Mouse (Mus musculus): ENCODE measurements at regions not wholly inside any gene's neighbourhood (a gene's known extent, or its start where the extent isn't known, plus 50 kb on each side); places are given as distances from the start of the nearest gene placed in this dataset.
A peak's percentile ranks its signal among the peaks of the same experiment; 100 is the strongest.
"Not testable (repeated sequence)": the region's sequence is repeated elsewhere in the genome, so short reads cannot be mapped to it uniquely, and the experiment has no call there.

DNA sequence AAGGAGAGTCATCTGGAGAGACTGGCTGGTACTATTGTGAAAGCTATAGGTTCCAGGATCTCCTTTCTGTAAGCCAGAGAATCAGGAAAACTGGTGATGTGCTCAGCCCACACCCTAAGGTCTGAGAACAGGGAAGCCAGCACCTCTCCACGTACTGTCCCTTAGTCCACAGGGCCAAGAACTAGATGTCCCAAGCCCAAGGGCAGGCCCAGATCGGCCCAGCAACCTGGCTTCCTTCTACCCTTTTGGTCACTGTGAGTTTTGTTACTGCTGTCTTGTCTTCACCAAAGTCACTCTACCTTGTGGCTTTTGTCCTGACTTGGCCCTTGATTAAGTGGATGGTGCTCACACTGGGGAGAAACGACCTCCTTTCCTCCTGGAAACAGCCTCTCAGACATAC lies 107.8 kb upstream of the Spata13 start:
- no peak for DNase-seq

DNA sequence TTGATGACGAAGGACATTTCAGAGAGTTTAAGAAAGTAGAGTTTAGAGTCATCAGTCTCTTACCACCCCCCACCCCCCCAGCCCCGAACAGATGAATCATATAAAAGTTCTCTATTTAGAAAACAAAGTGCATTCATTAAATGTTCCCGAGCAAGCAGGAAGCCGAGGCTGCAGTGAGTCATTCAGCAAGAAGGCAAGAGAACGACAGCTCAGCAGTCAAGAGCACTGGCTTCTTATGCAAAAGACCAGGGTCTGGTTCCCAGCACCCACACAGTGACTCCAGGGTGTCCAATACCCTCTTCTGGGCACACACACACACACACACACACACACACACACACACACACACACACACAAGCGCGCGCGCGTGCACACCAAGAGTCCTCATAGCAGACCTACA lies 107.0 kb upstream of the Spata13 start:
- DNase-seq: peak; percentile 30

DNA sequence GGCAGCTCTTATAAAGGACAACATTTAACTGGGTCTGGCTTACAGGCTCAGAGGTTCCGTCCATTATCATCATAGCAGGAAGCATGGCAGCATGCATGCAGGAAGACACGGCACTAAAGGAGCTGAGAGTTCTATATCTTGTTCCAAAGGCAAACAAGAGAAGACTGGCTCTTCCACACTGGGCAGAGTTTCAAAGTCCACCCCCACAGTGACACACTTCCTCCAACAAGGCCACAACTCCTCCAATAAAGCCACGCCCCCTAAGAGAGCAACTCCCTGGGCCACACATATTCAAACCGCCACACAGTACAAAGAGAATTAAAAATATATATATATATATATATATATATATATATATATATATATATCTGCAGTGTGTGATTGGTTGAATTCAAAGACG lies 105.8 kb upstream of the Spata13 start:
- peak; percentile 42 for DNase-seq

DNA sequence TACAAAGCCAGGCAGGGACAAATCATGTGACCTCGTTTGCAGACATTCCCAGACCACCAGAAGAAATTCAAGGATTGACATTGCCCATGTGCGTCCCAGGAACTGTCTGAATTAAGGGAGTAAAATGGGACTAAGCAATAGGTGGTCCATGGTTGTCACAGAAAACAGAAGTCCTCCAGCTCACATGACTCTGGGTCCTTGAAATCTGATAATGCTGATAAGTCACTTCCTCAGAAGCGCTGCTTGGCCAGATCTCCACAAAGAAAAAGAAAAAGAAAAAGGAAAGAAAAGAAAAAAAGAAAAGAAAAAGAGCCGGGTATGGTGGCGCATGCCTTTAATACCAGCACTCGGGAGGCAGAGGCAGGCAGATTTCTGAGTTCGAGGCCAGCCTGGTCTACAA lies 105.3 kb upstream of the Spata13 start:
- DNase-seq: no peak

DNA sequence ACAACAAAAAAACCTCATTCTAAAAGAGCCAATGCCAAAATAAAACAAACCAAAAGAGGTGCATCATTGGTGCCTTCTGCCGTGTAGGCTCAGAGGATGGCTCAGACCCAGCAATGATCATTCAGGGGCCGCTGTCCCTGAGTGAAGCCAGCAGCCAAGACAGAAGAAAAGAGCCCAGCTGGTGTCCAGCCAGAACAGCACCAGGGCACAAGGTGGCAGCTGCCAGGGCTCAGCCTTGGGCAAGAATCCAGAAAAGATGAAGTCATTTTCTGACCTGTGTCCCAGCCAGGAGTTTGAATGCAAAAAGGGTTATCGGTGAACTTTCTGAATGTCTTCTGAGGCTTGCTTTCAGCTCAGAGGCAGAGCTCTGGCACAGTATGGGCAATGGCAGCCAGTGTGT lies 104.8 kb upstream of the Spata13 start:
- peak; percentile 84 for DNase-seq

DNA sequence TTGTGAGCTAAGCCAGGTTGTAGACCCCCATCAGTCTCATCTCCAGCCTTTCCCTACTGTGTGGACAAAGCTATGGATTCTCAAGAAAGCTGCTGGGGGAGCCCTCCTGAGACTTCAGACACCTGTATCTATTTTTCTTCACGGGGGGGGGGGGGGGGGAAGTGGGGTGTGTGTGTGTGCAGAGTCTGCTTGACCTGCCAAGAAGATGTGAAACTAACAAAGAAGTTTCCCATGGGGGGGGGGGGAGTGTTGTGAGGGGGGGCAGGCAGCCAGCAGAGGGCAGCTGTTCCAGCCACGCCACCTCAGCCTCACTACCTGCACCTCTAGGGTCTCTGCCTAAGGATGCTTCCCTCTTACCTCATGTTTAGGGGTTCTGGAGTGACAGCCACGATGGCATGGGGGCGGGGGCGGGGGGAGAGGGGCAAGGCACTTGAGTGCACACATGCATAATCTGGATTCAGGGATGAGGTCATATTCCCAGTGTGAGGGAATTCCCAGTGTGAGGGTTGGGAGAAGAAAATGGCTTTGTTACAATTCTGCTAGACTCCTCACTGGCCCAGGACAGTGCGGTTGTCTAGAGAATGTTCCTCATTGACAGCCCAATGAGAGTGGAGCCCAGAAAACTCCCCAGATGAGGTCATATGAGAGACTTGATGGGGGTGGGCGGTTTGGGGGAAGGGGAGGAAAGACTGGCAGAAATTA lies 104.0 kb upstream of the Spata13 start:
- no peak for DNase-seq

DNA sequence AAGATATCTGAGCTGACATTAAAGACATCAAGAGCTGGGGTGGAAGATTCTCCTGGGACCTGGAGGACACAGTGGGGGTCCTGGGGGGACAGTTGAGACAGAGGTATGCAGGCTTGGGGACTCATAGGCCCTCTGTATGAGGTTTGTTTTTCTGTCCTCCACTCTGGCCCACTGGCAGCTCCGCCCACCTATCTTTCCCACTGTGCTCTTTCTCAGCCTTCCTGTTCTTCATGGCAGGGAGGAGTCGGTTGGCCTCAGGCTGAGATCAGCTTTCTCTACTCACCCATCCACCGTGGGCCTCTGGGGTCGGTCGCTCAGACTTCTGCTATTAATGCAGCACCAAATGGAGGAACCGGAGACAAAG lies 103.5 kb upstream of the Spata13 start:
- no peak for DNase-seq

DNA sequence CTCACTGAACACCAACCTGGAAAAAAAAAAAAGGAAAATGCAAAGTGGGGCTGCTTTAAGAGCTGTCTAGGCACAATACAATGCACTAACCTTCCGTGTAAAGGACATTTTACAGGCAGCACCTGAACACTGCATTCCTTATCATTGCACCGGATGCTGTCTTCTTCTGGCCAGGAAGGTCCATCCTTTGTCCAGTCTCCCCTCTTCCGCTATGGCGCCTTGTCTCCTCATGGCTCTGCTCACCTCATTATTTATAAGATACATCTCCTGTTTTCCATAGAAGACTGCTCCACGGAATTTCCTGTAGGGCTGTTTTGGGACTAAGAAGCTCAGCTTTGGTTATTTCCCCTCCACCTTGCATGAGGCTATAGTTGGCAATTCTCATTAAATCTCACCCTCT lies 102.8 kb upstream of the Spata13 start:
- no peak for DNase-seq

DNA sequence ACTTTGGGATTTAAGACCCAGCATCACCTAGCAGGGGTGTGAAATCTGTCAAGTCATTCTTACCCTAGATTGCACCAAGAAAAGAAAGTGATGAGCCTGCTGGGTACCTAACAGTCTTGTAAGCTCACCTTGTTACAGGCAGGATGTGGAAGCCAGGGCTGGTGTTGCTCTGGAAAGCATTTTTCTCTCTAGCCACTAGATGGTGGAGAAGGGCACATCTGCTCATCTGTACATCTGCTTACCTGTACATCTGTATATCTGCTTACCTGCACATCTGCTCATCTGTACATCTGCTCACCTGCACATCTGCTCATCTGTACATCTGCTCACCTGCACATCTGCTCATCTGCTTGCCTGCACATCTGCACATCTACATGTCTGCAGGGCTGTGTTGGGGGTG lies 102.0 kb upstream of the Spata13 start:
- DNase-seq: no peak

DNA sequence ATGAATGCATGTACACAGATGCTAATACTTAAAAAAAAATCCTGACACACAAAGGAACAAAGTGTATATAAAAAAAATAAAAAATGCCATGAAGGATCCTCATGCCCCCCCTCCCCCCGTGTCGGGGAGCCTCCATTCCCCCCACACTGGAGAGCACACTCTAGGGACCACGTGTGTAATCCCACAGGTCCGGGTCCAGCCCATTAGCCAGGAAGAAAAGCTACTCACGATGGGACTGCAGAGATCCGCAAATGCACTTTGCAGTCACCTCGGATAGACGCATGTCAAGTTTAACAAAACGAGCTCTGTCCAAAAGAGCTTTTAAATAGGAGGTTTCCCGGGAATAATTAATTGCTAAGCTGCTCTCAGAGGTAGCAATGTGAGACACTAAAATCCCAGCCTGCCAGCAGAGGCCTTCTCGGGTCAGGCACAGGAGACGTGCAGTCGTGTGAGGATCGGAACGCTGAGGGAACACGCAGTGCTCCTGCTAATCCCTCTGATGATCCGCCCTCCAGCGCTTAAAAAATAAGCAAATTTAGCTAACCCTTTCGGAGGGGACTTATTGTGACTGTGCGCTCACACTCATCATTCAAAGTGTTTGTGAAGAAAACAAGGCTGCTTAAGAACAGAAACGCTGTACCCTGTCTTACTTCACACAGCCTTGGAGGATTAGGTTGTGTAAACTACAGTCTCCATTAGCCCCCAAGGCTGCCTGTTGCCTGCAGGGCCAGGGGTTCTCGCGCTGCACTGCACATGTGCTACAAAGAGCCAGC lies 100.2 kb upstream of the Spata13 start:
- no peak for DNase-seq

DNA sequence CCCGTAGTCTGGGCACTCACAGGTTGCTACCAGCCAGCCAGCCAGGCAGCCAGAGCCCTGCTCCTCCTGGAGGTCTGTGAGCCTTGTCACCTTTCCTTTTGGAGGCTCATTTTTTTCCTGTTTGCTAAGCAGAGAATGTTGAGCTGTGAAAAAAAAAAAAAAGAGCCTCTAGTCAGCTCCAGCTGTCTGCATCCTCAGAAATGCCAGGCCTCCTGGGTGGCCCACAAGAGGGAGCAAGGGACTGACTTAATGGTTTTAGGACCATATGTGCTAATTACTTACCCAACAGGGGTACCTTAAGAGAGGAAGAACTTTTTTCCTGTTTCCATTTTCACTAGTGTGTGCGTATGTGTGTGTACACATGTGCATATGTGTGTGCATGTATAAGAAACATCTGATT lies 94.8 kb upstream of the Spata13 start:
- DNase-seq: no peak

DNA sequence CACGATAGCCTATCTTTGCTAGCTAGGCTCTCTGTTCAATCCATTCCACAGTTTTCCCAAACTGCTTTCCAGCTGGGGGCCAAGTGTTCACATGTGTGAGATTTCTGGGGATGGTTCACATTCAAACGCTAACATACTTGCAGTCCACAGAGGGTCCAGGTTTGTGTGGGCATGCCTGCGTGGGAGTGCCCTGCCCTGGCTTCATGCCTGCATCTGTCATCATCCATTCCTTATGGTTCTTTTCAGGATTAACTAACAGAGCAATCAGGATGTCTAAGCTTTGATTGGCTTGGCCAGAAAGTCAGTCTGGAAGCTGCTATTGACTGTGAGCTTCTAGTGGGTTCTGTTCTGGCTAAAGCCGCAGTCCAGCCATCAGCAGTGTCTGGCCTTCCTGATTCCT lies 93.7 kb upstream of the Spata13 start:
- no peak for DNase-seq

DNA sequence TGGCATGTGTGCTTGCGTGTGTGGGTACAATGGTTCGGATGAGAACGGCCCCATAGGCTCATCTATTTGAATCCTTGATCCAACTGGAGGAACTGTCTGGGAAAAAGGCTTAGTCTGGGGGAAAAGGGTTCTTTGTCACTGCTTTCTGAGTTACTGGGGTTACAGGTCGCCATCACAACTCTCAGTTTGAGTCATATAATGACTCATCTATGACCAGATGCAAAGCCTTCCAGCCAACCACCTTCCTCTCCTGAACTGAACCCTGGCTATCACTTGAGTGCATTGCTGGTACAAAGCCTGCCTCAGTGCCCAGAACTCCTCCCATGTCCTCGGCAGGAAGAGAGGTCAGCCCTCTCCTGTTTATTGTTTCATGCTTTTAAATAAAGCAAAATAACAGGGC lies 92.2 kb upstream of the Spata13 start:
- DNase-seq: no peak

DNA sequence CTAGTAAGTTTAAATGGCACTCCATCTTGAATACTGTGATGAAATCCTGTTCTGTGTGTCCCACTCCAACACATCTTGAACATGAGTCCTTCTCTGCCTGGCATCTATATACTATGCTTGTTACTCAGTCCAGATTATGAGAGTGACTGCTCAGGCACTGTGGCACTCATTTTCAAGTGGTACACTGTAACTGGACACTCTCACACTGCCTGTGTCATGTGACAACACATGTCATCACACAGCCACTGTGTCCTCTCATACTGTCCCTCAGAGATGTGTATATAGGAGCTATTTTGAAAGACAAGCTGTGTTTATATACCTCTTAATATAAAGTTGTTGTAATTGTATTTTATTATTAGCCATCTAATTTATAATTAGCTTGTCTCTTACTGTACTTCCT lies 89.0 kb upstream of the Spata13 start:
- DNase-seq: no peak

DNA sequence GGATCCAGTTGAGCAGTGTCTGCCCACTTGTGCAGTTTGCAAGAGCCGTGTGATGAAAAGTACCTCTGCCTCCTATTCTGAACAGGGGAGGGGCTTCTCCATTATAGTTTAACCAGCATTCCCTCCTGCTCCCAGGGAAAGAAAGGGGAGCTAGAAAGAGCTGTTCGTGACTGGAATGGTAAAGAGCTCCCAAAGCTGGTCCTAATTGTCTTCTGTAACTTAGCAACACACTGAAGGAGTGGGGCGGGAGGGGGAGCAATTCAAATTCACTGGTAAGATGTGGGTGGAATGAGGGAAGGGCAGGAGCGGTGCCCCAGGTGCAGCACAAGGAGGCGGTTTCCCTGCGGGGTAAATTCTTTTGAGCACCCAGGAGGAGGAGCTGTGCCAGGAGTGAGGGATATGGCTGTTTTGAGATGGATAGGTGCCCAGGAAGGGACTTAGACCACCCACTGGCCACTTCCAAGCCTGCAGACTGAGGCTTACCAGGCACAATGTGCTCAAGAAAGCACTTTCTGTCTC lies 79.5 kb upstream of the Spata13 start:
- DNase-seq: no peak

DNA sequence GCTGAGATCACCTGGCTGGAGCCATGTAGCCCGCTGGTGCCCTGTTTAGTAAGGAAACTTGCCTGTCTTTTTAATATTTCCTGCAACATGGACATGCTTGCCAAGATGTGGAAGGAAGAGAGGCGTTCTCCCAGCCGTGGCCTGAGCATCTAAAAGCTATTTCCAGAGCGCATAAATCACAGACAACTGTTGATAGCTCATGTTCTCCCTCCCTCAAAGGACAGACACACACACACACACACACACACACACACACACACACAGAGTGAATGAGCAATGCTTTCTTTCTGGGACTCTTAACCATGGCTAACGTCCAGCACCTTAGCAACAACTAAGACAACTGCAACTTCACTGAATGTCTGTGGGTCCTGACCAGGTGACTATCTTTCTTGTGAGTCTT lies 77.3 kb upstream of the Spata13 start:
- peak; percentile 58 for DNase-seq

DNA sequence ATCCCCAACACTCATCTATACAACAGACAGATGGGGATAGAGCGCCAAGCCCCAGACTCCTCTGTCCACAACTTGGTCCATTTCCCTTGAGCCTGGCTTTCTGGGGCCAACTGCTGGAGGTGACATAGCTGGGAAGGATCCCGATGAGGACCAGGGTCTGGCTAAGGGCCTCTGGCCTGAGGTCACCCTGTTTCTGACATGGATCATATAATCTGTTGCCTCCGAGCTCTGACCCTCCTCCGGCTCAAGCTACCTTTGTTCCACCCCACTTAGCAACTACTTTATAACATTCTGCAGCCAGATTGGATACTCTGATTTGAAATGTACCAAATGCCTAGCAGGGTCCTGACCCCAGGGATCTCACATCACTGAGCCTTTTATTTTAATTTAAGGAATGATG lies 76.8 kb upstream of the Spata13 start:
- DNase-seq: no peak

DNA sequence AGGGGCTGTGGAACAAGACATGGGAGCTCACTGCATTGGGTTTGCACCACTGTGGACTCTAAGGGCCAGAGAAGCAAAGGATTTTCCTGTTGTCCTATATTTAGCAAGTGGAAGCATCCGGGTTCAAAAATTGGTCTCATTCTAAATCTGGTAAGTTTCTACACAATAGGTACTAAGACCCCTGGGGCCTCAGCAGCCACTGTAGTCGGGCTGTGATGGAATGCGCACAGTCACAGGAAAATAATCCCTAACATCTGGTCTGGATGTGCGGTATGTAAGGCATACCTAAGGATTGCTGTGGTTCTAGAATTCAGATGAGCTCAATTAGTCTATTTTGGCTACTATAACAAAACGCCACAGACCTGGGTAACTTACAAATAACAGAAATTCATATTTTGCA lies 74.4 kb upstream of the Spata13 start:
- no peak for DNase-seq

DNA sequence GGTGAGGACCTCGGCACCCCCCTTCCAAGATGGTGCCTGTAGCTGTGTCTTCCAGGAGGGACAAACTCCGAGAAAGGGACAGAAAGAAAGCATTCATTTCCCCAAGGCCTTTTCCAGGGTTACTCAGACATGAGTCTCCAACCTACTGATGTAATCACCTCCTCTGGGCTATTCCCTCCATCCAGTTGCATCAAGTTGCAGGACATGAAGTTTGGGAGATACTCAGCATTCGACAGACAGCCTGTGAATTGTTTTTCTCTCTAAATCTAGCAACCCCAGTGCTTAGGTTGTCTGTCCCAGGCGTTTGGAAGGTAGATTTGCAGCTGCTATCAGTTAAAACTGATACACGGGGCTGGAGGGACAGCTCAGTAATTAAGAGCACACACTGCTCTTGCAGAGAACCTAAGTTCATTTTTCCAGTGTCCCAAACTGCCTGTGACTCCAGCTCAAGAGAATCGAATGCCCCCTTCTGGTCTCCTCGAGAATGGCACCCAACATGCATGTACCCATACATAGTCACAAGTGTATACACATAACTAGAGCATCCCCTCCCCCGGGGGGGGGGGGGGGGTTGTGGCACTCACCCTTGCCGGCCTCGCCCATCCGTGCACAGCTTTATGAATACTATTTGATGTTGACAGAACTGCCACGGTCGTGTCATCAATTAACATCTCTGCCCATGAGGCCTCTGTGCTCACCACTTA lies 73.8 kb upstream of the Spata13 start:
- DNase-seq: peak; percentile 30

DNA sequence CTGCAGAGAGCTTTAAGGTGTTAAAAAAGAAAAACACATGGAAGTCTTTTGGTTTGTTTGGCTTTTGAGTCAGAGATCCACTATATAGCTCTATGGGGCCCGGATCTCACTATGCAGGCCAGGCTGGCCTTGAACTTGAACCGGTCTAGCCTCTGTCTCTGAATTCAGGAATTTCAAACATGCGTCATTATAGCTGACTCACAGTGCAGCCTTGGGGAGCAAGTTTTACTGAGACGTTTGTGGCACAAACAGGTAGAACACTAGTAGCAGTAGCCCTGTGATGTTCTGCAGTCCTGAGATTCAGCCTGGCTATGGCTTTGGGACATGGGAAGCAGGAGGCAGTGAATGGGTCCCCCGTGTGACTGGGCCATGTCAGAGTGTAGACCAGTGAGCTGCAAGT lies 57.5 kb upstream of the Spata13 start:
- peak; percentile 39 for DNase-seq

DNA sequence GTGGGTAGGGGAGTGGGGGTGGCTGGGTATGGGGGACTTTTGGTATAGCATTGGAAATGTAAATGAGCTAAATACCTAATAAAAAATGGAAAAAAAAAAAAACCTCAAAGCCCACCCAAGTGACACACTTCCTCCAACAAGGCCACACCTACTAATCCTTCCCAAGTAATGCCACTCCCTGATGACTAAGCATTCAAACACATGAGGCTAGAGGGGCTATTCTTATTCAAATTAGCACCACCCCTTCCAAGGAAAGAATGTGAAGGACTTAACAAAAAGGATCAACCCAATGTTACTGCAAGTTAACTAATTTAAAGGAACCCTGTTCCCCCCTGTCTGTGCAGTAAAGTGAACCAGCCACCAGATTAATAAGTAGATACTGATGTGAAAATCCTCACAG lies 53.7 kb upstream of the Spata13 start:
- DNase-seq: not testable (repeated sequence)
